Mouse (Mus musculus) liver, embryonic 14.5 days (tissue): ENCODE data around the gene Reg3g. TPM values are rescaled to one million over a fixed set of nuclear protein-coding genes. Genes with fewer than 3 reads are reported as not detected.
"Not testable (repeated sequence)": the region's sequence is repeated elsewhere in the genome, so short reads cannot be mapped to it uniquely, and the experiment has no call there.

Experiments used
- ATAC-seq: fragments of 200-750 bp; cut with Nextera tagmentation; 2 replicates; pipeline ENCODE4 v1.8.0; 2017; ENCODE audit warnings: moderate number of reproducible peaks, mild to moderate bottlenecking, moderate library complexity; ENCODE audit not compliant: insufficient read depth
- DNase-seq, 3 experiments: peaks; one replicate each; pipeline ENCODE4 v3.0.0-alpha.2; 2012 to 2013; ENCODE audit warnings: low read depth in 3 of 3, low spot score in 3 of 3
- H3K27ac ChIP-seq: fragments of 300-500 bp; sonication (generic); 2 replicates; pipeline ENCODE4 v1.5.1; 2014; ENCODE audit warnings: moderate library complexity, mild to moderate bottlenecking, control low read depth, inconsistent platforms
- H3K27me3 ChIP-seq: fragments of 300-500 bp; sonication (generic); 2 replicates; pipeline ENCODE4 v1.6.1; 2014; ENCODE audit warnings: mild to moderate bottlenecking, low read length, moderate library complexity; ENCODE audit not compliant: control insufficient read depth, insufficient read depth
- H3K36me3 ChIP-seq: fragments of 300-500 bp; sonication (generic); replicated peaks from 2 replicates; pipeline ENCODE4 v1.6.1; 2014; ENCODE audit warnings: low read depth; ENCODE audit not compliant: control insufficient read depth, insufficient read depth
- H3K4me1 ChIP-seq, 2 experiments: fragments of 200-500 bp in 1 of 2; fragments of 300-500 bp in 1 of 2; sonication (generic) in 1 of 2; replicated peaks; 2 replicates each; pipeline ENCODE4 v1.6.1; 2012 to 2014; ENCODE audit warnings: antibody characterized with exemption in 1 of 2, inconsistent platforms in 1 of 2, low read length in 1 of 2; ENCODE audit not compliant: control insufficient read depth in 2 of 2, insufficient read depth in 2 of 2
- H3K4me2 ChIP-seq: fragments of 300-500 bp; sonication (generic); 2 replicates; pipeline ENCODE4 v1.6.1; 2014; ENCODE audit warnings: low read depth, mild to moderate bottlenecking, control low read depth, moderate library complexity
- H3K4me3 ChIP-seq, 2 experiments: fragments of 200-500 bp in 1 of 2; fragments of 300-500 bp in 1 of 2; sonication (generic) in 1 of 2; 2 replicates each; pipeline ENCODE4 v1.5.1; 2012 to 2014; ENCODE audit warnings: low read depth in 2 of 2, low read length in 2 of 2, mild to moderate bottlenecking in 2 of 2, control low read depth in 1 of 2, inconsistent platforms in 1 of 2, moderate library complexity in 1 of 2; ENCODE audit not compliant: insufficient read depth in 1 of 2
- H3K9ac ChIP-seq: fragments of 300-500 bp; sonication (generic); replicated peaks from 2 replicates; pipeline ENCODE4 v1.6.1; 2014; ENCODE audit warnings: mild to moderate bottlenecking, control low read depth, moderate library complexity
- H3K9me3 ChIP-seq: fragments of 300-500 bp; sonication (generic); 2 replicates; pipeline ENCODE4 v1.6.1; 2016; ENCODE audit warnings: low read length, mixed read lengths; ENCODE audit not compliant: control insufficient read depth
- CTCF ChIP-seq: IDR thresholded peaks from 2 replicates; pipeline ENCODE4 v1.5.1; 2016; ENCODE audit warnings: antibody characterized with exemption, low read depth, control low read depth
- EP300 ChIP-seq: IDR thresholded peaks from 2 replicates; pipeline ENCODE4 v1.6.1; 2016; ENCODE audit warnings: antibody characterized with exemption, low read depth
- WGBS: fragments of 180-500 bp; shearing (Covaris S2); extraction: QIAGEN DNeasy Blood & Tissue Kit; methylation state at CpG from one replicate; pipeline ENCODE4 v1.1.7; 2014; ENCODE audit not compliant: insufficient replicate concordance; 5-methylcytosine and 5-hydroxymethylcytosine counted together
- polyA plus RNA-seq, 2 experiments: library from polyadenylated mRNA; depleted of rRNA in 1 of 2; stranded (reverse) in 1 of 2; unstranded in 1 of 2; fragments of >200 nt; fragmentation: Nextera tagmentation in 1 of 2; extraction: Ambion mirVana in 1 of 2; gene quantifications; 2 replicates each; pipeline versions ENCODE4 v1.2.1 to v1.2.3; 2012 to 2014

Reg3g gene
- polyA plus RNA-seq, 2 experiments: not detected

- WGBS: 74% methylated on average over 2 of the region's 2 CpGs
Measured at GRCm38 (mm10) chr6:78452804-78453203, 15.9 kb downstream of the Reg3g start.

DNA sequence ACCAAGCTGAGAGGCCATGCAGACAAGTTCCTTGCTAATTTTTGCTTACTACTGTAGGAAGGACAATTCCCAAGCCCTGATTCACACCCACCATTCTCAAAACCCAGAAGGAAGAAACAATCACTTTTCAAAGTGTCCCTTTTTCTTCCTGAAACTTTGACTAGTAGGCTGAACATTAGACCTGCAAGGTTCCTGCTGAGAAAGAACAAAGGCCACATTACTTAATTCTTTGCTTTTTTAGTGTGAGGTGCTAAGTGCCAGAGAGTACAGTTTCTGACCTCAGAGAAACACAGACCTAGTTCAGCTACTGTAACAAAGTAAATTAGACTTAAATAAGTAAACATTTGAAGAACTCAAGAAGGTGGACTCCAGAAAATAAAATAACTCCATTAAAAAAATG, 20.3 kb downstream of the Reg3g start:
- Histone ChIP-seq H3K36me3 (no peaks in the 10 kb centered on the region), H3K9me3 (no peaks in the 10 kb centered on the region), H3K4me1 (no peaks in the 10 kb centered on the region), H3K9ac (no peak overlapping the region), H3K4me3 (no peak overlapping the region), H3K4me2 (no peak overlapping the region), H3K27ac (no peak overlapping the region), H3K27me3 (no peaks in the 10 kb centered on the region)
- TF ChIP-seq CTCF (no peak), EP300 (no peak)
- ATAC-seq (no peak), DNase-seq (no peak)

More at GRCm38 (mm10) chr6:78452804-78453203, 15.9 kb downstream of the Reg3g start:
- ATAC-seq: no peak
- H3K27me3 ChIP-seq: no peaks in the 10 kb centered on the region
- DNase-seq: no peak
- H3K9ac ChIP-seq: no peak overlapping the region
- H3K4me3 ChIP-seq: no peak overlapping the region
- no peaks in the 10 kb centered on the region for H3K9me3 ChIP-seq
- H3K36me3 ChIP-seq: no peaks in the 10 kb centered on the region
- H3K4me2 ChIP-seq: no peak overlapping the region
- TF ChIP-seq CTCF: no peak
- TF ChIP-seq EP300: no peak
- H3K27ac ChIP-seq: no peak overlapping the region
- H3K4me1 ChIP-seq: no peaks in the 10 kb centered on the region

DNA sequence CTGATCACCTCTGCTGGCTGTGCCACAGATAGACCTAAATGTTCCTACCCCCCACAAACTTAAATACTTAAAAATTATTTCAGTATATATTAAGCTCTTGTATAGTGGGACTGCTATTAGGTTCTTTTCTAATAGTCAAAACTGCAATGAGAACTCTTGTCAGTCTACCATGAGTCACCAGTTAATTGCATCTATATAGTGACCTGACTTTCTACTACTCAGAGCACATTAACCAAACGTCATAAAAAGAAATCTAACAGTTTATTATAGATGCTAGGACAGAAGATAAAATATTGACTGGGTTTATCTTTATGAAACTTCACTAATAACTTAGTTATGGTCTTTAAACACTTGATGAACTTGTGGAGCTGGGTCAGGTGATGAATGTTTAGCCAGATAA, 21.5 kb downstream of the Reg3g start:
- 44% methylated on average over 1 of the region's 1 CpGs for WGBS
- H3K27me3 ChIP-seq: no peaks in the 10 kb centered on the region

DNA sequence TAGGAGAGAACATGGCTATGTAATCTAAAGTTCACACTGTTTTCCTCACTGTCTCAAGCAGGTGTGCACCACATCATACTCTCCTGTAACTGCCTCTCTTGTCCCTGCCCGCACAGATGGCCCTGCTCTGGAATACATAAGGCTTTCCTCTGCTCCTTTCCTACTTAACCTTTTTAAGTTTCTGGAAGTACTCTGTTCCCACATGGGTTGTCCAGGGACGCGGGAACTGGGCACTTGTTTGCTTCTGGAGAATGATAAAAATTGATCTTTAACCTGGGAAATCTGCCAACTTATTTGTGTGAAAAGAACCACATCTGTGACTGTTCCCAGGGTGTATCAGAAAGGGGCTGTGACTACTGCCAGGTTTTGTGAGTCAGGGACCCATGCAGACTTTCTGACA, 43.2 kb downstream of the Reg3g start:
- no peaks in the 10 kb centered on the region for H3K9me3 ChIP-seq
- TF ChIP-seq EP300 (no peak), CTCF (no peak)
- no peaks in the 10 kb centered on the region for H3K4me1 ChIP-seq
- H3K9ac ChIP-seq: no peak overlapping the region
- H3K4me3 ChIP-seq: no peak overlapping the region
- no peak for DNase-seq
- 68% methylated on average over 3 of the region's 3 CpGs for WGBS
- no peaks in the 10 kb centered on the region for H3K27me3 ChIP-seq
- H3K36me3 ChIP-seq: no peaks in the 10 kb centered on the region
- ATAC-seq: no peak
- no peak overlapping the region for H3K27ac ChIP-seq
- H3K4me2 ChIP-seq: no peak overlapping the region

More for the DNA sequence above, 21.5 kb downstream of the Reg3g start:
- Histone ChIP-seq H3K36me3 (no peaks in the 10 kb centered on the region), H3K9me3 (no peaks in the 10 kb centered on the region), H3K4me1 (no peaks in the 10 kb centered on the region), H3K9ac (no peak overlapping the region), H3K4me3 (no peak overlapping the region), H3K4me2 (no peak overlapping the region), H3K27ac (no peak overlapping the region)
- TF ChIP-seq EP300 (no peak), CTCF (no peak)
- ATAC-seq (no peak), DNase-seq (no peak)

DNA sequence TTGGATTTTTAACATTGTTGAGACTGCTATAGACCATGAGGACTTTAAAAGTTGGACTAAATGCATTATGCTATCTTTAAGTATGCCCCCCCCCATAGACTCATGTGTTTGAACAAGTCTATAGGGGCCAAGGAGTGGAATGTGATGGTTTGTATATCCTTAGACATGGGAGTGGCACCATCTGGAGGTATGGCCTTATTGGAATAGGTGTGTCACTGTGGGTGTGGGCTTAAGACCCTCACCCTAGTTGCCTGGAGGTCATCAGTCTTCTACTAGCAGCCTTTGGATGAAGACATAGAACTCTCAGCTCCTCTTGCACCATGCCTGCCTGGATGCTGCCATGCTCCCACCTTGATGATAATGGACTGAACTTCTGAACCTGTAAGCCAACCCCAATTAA, 46.3 kb downstream of the Reg3g start, which contains the start of gene Reg1:
Gene Reg1, plus strand, starts transcription at position 301 of the 400 bp plus-strand sequence.
- H3K27ac ChIP-seq, ATAC-seq: not testable (repeated sequence)

More for the DNA sequence above, 46.3 kb downstream of the Reg3g start, which contains the start of gene Reg1:
- H3K4me2 ChIP-seq, H3K9ac ChIP-seq, H3K36me3 ChIP-seq, H3K4me1 ChIP-seq, DNase-seq, H3K27me3 ChIP-seq, H3K9me3 ChIP-seq, H3K4me3 ChIP-seq: not testable (repeated sequence)

Other genes starting within 250 kb of the Reg3g start
- not detected in 2 replicates for gene Reg3b, start 98.2 kb downstream of the Reg3g start, polyA plus RNA-seq (2012; rRNA removed)
- not detected in 2 replicates for gene Reg3b, start 98.2 kb downstream of the Reg3g start, polyA plus RNA-seq (2014; fragmentation: Nextera tagmentation; extraction: Ambion mirVana)
- not detected in 2 replicates for gene Reg3d, start 90.0 kb downstream of the Reg3g start, polyA plus RNA-seq (2012; rRNA removed)
- gene Reg3d, start 90.0 kb downstream of the Reg3g start, polyA plus RNA-seq (2014; fragmentation: Nextera tagmentation; extraction: Ambion mirVana): not detected in 2 replicates
- gene Reg3a, start 88.2 kb downstream of the Reg3g start, polyA plus RNA-seq (2012; rRNA removed): not detected in 2 replicates
- not detected in 2 replicates for gene Reg3a, start 88.2 kb downstream of the Reg3g start, polyA plus RNA-seq (2014; fragmentation: Nextera tagmentation; extraction: Ambion mirVana)
- gene Reg2, start 73.2 kb downstream of the Reg3g start, polyA plus RNA-seq (2012; rRNA removed): not detected in 2 replicates
- not detected in 2 replicates for gene Reg2, start 73.2 kb downstream of the Reg3g start, polyA plus RNA-seq (2014; fragmentation: Nextera tagmentation; extraction: Ambion mirVana)
- gene Reg1, start 46.2 kb downstream of the Reg3g start, polyA plus RNA-seq (2012; rRNA removed): not detected in 2 replicates
- not detected in 2 replicates for gene Reg1, start 46.2 kb downstream of the Reg3g start, polyA plus RNA-seq (2014; fragmentation: Nextera tagmentation; extraction: Ambion mirVana)